Mouse (Mus musculus) fibroblast of lung, adult 2 months (primary cell): ENCODE measurements around the gene Mrpl21.

Source experiments
- DNase-seq: peaks from one replicate; pipeline ENCODE4 v3.0.0-alpha.2; 2011; ENCODE audit warnings: low read depth

Gene Mrpl21

DNA sequence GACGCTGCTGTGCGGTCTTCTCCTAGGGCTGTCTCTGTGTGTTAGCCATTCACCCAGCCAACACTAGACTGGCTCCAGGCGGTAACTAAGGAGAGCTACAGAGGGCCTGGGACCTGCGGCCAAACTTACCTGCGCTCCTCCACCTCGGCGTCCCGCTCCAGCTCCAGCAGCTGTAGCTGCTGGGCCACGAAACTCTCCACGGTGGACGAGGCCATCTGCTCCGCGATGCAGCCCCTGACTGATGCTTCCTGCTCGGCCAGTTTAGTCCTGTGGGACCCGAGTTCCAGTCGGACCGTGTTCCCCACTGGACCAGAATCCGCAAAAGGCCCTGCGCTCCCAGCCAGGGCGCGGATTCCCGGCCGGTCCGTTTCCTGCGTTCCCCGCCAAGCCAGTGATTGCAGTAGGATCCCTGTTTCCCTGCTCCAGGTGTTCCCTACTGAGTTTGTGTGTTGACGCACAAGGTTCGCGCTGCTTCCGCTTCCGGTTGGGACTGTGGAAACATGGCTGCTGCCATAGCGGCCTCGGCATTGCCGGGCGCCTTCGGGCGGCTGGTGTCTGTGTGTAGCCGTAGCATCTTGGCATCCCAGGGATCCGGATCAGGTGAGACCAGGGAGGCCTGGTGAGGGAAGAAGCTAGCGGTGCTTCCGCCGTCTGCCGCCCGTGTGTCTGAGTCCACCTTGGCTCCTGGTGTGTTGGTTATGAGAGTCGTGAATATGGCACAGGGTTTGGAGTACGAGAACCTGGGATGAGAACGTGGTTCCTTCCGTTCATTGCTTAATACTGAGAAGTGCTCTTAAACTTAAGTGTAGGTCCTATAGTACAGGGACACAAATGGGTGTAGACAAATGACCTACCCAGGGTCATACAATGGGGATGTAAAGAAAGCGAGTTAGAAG lies at the start of gene Mrpl21, which contains the start of gene Ighmbp2:
Gene Mrpl21, plus strand, starts transcription at position 330 of the 896 bp plus-strand sequence.
Gene Ighmbp2, minus strand, starts transcription at position 446 of the 896 bp plus-strand sequence.
- DNase-seq: peak; percentile 92

DNA sequence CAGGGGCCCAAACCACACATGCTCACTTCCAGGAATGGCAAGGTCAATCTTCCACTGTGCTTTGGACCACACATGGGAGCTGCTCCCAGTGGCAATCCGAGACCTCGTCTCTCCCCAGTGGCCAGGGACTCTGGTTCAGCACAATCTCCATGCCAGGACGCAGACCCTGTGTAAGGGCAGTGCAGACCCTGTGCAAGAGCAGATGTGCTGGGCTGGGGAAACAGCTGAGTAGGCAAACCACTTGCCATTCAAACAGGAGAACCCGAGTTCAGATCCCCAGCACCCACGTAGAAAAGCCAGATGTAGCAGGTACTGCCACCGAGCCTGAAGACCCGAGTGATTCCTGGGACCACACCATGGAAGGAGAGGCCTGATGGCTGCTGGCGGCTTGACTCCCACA lies 22.7 kb upstream of the Mrpl21 start:
- no peak for DNase-seq

DNA sequence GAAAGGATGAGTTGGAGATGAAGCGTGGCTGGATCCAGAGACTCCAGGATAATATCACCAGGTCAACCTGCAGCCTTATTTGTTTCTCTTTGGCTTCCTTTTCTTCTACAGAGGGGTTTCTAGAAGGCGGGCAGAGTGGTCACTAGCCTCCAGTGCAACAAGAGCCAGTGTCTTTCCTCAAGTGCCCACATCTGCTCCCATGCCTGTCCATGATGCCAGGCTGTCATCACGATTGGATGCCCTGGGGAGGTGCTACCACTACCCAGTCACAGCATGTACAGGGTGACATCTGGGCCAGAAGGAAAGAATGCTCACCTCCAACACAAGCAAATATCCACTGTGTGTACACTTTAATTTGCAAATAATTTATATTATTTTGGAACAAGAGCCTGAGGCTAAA lies 22.1 kb upstream of the Mrpl21 start:
- no peak for DNase-seq

DNA sequence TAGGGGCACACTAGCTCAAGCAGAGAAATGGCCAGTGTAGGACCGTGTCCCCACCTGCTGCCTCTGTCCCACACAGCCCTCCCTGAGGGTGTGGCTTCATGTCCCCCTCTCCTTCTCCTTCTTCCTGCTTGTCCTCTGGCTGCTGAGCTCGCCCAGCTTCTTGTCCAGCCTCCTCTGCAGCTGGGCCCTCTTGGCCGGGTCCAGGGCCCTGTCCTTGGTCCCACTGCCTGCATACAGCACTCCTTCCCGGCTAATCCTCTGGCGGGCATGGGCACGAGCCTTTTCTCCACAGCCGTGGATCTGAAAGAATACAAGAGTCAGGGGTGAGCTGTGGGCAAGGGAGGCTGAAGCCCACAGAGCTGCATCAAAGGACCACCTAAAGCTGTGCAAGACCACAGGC lies 21.4 kb upstream of the Mrpl21 start:
- no peak for DNase-seq

GRCm38 (mm10) chr19:3261764-3262525 lies 20.8 kb upstream of the Mrpl21 start:
- no peak for DNase-seq

GRCm38 (mm10) chr19:3264348-3264747 lies 18.4 kb upstream of the Mrpl21 start:
- DNase-seq: no peak

DNA sequence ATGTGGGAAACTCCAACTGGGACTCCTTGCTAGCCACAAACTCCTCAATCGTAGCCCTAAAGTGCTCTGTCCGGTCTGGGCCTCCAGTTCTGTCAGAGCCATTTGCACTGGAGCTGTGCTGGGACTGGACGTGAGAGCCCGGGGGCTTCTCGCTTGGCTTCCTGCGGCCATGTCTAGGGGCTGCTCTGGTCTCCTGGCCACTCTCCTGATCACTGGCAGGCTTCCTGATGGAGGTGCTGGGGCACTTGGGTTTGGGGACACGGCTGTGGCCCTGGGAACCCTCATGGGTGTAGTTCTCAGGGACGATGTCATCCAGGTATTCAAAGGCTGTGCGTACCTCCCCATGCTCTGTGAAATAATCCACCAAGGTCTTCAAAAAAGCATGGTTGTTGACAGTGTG lies 17.5 kb upstream of the Mrpl21 start:
- no peak for DNase-seq

- DNase-seq: no peak
These were observed 16.6 kb upstream of the Mrpl21 start for GRCm38 (mm10) chr19:3266136-3266535.

DNA sequence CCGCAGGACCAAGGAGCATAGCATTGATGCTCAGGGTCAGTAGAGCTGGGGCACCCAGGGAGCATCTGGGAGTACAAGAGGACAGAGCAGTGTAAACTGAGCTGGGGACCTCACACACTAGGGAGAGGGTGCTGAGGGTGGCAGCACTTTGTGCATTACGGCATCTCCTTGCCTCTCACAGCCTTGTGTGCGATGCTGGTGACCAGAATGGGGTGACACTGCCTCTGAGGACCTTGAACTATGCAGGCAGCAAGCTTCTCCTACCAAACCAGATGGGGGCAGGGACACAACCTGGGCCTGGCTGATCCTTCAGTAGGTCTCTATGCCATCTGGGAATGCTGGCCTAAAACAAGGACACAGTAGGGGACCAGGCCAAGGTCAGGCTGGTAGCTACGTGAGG lies 16.0 kb upstream of the Mrpl21 start:
- DNase-seq: no peak

GRCm38 (mm10) chr19:3267340-3267739 lies 15.4 kb upstream of the Mrpl21 start:
- DNase-seq: no peak

DNA sequence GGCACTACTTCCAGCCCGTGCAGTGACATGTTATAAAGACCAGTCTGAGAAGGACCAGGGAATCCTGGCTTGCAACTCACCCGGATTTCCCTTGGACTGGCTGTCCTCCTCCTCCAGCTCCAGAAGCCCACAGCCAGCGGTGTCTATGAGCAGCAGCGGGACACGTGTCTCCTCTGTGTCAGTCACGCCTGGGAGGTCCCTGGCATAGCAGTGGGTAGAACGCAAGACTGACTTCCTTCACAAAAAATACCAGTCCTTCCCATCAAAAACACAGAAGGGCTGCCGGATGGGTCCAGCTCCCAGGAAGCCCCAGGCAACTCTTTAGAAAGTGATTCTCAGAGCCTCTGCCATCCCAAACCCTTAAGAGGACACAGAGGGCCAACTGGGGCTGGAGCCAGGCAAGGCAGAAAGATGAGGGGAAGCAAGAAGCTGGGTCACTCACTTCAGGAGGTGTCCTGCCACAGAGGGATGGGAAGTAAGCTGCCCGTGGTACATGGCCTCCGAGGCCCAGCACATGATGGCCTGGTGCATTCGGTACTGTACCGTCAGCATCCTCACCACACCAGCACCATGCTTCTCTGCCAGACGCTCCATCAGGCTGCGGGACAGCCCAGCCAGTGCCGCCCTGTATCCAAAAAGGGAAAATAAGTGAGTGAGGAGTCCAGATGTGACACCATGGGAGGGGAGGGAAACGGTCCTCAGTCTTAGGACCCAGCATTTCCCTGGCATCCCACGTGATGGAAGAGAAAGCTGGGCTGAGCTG lies 14.3 kb upstream of the Mrpl21 start:
- DNase-seq: no peak

- no peak for DNase-seq
These were observed 13.4 kb upstream of the Mrpl21 start for GRCm38 (mm10) chr19:3269279-3269678.

DNA sequence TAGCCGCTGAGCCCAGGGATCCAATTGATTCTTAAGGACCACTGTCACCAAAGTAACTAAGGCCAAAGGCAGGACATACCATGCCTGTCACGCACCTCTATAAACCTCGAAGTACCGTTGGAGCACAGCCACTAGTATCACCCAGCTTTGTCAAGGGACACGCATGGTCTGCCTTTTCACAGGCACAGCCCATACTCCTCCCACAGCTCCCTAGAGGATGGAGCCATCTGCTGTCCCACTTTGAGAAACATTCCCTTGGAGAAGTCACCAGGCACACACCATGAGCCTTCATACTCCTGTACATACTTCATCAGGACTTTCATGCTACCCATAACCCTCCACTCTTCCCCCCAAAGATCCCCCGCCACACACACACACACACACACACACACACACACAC lies 12.9 kb upstream of the Mrpl21 start:
- no peak for DNase-seq

DNA sequence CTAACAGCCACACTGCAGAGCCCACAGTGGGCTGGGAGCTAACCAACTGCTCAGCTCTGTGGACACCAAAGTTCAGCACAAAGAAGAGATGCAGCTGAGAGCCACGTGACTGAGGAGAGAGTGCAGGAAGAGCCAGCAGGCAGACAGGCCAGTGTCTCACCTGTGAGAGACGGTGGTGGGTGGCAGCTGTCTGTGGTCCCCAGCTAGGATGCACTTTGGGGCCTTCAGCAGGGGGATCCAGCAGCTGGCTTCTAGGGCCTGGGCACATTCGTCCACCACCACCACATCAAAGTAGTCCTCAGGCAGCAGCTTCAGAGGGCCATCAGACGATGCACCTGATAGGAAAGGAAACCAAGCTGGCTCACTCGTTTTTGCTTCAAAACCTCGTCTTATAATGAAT lies 11.3 kb upstream of the Mrpl21 start:
- DNase-seq: no peak

DNA sequence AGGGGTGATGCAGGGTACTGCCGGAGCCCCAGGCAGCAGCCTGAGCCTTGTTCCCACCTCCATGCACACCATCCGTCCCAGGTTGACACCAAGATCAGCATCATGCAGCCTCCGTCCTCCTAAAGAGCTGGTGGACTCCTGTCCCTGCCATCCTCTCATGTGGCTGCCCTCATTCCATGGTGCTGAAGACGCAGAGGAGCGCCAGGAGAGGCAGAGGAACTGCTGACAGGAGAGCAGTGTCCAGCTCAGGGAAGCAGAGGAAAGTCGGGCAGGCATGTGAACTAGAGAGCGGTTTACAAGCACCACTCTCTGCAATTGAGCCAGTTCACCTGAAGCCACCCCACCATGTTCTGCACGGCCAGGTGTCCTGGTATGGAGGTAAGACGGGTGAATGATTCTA lies 9.4 kb upstream of the Mrpl21 start:
- no peak for DNase-seq

DNA sequence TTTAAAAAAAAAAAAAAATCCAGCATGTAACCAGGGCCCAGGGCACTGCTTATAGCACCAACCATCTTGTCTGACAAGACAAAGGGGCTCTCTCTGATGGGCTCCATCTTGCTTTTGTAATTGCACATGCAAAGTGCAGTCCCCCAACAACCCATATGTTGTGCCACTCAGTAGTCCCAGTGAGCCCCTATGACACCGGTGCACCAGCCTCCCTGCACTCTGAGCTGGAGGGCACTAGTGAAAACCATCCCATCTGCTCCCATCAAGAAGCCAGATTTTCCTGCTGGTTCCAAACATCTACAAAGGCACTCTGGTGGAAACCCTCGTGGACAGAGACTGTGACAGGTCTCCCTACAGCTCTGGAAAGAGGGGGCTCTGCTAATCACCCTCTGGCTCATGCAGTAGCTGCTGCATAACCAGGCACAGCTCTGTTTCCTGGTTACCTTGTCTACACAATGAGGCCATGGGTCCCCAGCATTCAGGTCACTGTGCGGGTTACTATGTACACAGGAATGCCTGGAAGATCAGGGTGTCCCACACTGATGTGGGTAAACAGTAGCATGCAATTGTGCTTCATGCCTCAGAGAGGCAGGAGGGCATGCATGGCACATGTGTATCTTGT lies 6.8 kb upstream of the Mrpl21 start:
- DNase-seq: no peak

DNA sequence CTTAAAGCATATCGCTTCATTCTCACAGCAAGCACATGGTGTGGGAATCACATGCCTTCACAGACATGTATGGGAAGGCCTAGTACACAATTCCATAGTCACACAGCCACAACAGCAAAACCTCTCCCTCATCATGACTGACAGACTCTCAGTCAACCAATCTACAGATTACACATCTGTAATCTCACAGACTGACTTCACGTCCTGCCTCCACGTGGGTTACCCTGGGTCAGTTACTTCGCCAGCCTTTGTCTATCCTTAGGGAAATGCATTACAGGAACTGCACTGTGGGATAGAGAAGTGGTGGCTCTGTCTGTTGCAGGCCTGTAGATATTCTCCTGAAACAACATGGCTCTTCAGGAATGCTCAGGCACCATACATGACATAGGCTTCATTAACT lies 815 bp upstream of the Mrpl21 start:
- DNase-seq: no peak

DNA sequence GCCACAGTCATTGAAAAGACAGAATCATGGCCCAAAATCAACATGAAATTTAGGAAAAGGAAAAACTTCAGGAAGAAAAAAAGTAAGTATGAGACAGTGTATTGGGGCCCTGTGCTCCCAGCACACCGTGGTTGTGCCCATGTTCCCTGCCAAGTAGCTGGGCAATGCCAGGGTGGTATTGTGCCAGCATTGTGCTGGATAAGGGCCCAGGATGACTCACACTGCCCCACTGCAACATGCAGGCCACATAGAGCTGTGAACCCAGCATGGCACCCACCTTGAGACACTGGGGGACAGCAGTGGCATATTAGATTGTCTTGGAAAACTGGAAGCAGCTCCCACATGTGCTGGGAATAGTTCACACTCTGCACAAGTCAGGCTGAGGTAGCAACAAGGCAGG lies 6.3 kb downstream of the Mrpl21 start:
- no peak for DNase-seq

- peak; percentile 8 for DNase-seq
These were observed 9.3 kb downstream of the Mrpl21 start for GRCm38 (mm10) chr19:3292028-3292427.

DNA sequence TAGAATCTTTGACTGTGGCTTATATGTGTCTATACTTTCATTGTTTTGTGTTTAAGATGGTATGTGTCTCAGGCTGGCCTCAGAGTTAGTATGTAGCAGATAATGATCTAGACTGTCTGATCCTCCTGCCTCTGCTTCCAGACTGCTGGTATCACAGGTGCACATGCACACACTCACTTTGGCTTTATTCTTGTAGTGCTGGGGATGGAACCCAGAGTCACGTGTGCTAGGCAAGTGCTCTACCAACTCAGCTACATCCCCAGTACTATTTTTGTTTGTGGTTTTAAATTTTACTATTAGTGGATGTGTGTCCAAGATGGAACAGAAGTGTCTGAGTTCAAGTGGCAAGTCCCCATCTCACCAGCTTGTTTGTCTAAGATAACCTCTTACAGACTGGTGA lies 10.3 kb downstream of the Mrpl21 start:
- DNase-seq: no peak

GRCm38 (mm10) chr19:3295245-3295644 lies 12.5 kb downstream of the Mrpl21 start:
- DNase-seq: no peak

- DNase-seq: no peak
These were observed 14.3 kb downstream of the Mrpl21 start for GRCm38 (mm10) chr19:3297034-3297433.
